Mouse (Mus musculus): ENCODE results near the gene Fasl. TPM values are rescaled to one million over a fixed set of nuclear protein-coding genes. Genes with fewer than 3 reads are reported as not detected.

Fasl gene
- polyA plus RNA-seq, 1 experiment from 2014 or later: 0.30 TPM

DNA sequence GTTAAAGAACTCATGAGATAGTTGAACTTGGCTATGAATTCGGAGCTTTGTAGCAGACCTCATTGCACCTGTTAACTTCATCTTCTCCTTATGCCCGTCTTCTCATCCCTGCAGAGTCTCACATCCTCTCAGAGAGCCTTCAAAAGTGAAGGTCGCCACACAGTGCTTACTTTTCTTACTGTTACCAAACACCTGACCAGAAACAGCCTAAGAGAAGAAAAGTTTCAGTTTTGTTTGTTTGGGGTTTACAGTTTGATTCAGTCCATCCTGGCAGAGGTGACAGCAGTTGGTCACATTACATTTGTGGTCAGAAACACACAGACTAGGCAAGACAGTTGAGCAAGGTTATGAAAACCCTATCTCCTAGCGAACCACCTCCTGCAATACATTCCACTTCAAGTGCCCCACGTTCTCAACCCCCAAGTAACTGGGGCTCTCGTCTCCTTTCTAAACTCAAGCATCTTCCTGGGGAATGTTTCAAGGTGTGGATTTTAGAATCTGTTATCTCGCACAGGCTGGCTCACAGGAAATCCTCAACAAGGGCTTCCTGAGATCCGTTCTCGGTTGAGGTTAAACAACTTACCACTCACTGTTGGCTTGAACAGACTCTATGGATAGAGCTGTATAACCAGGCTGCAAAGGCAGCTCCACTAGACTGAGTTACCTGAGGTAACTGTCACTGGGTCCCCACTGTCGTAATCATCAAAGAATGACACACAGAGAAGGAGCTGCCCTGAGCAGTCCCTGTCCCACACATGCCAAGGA lies 6.3 kb upstream of the Fasl start:
- no peaks in the 10 kb centered on the region for H3K4me1 ChIP-seq (ENCODE audit: control insufficient read depth, insufficient read depth, low read length)
- H3K9me3 ChIP-seq (replicated peaks; ENCODE audit: control insufficient read depth, low read length, poor library complexity, severe bottlenecking): no peaks in the 10 kb centered on the region
- 87% methylated on average over 10 of the region's 10 CpGs for WGBS
- H3K9ac ChIP-seq (ENCODE audit: low read depth, low read length): no peak overlapping the region
- no peak overlapping the region for H3K4me3 ChIP-seq (ENCODE audit: low read depth, low read length)
- H3K36me3 ChIP-seq (ENCODE audit: control insufficient read depth, insufficient read depth, low read length): no peaks in the 10 kb centered on the region
- H3K4me2 ChIP-seq (ENCODE audit: low read length): no peak overlapping the region
- ATAC-seq: no peak
- H3K27me3 ChIP-seq (ENCODE audit: control insufficient read depth, insufficient read depth, low read depth, low read length): no peaks in the 10 kb centered on the region
- no peak overlapping the region for H3K27ac ChIP-seq (ENCODE audit: low read length)

DNA sequence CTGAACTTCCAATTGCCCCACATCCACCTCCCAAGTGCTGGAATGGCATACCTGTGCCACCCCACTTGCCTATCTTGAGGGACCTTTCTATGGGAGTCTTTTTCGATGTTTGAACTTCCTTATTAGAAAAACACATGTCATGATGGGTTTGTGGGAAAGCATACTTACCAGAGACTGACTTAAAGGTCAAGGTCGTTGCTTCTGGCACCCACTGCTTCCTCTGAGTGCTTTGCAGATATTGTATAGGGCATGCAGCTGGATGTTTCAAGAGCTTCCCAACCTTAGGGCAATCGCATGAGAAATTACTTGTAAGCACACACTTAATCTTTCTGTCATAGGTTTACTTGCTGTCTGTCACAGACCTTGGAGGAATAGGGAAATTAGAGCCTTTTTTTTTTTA lies 5.0 kb upstream of the Fasl start:
- H3K27ac ChIP-seq (ENCODE audit: low read length): no peak overlapping the region
- H3K9ac ChIP-seq (ENCODE audit: low read depth, low read length): no peak overlapping the region
- H3K9me3 ChIP-seq (replicated peaks; ENCODE audit: control insufficient read depth, low read length, poor library complexity, severe bottlenecking): no peaks in the 10 kb centered on the region
- H3K27me3 ChIP-seq (ENCODE audit: control insufficient read depth, insufficient read depth, low read depth, low read length): no peaks in the 10 kb centered on the region
- no peaks in the 10 kb centered on the region for H3K4me1 ChIP-seq (ENCODE audit: control insufficient read depth, insufficient read depth, low read length)
- 84% methylated on average over 3 of the region's 3 CpGs for WGBS
- ATAC-seq: no peak
- H3K36me3 ChIP-seq (ENCODE audit: control insufficient read depth, insufficient read depth, low read length): no peaks in the 10 kb centered on the region
- no peak overlapping the region for H3K4me2 ChIP-seq (ENCODE audit: low read length)
- no peak overlapping the region for H3K4me3 ChIP-seq (ENCODE audit: low read depth, low read length)

DNA sequence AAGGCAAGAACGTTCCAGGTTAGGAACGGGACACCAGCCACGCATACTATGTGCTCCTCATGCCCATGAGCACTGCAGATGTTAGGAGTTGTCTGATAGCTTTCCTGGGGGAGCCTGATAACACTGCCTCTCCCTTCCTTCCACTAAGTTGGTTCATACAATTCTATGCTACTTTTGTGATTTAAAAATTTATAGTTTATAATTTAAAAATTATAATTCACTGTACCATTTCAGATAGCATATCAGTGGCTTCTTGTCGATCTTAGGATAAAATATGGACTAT lies 4.3 kb upstream of the Fasl start:
- Histone ChIP-seq H3K9me3 (replicated peaks; ENCODE audit: control insufficient read depth, low read length, poor library complexity, severe bottlenecking) (no peaks in the 10 kb centered on the region), H3K4me2 (ENCODE audit: low read length) (no peak overlapping the region), H3K4me3 (ENCODE audit: low read depth, low read length) (no peak overlapping the region), H3K4me1 (ENCODE audit: control insufficient read depth, insufficient read depth, low read length) (no peaks in the 10 kb centered on the region), H3K9ac (ENCODE audit: low read depth, low read length) (no peak overlapping the region), H3K36me3 (ENCODE audit: control insufficient read depth, insufficient read depth, low read length) (no peaks in the 10 kb centered on the region), H3K27ac (ENCODE audit: low read length) (no peak overlapping the region), H3K27me3 (ENCODE audit: control insufficient read depth, insufficient read depth, low read depth, low read length) (no peaks in the 10 kb centered on the region)
- 95% methylated on average over 4 of the region's 4 CpGs for WGBS
- no peak for ATAC-seq

DNA sequence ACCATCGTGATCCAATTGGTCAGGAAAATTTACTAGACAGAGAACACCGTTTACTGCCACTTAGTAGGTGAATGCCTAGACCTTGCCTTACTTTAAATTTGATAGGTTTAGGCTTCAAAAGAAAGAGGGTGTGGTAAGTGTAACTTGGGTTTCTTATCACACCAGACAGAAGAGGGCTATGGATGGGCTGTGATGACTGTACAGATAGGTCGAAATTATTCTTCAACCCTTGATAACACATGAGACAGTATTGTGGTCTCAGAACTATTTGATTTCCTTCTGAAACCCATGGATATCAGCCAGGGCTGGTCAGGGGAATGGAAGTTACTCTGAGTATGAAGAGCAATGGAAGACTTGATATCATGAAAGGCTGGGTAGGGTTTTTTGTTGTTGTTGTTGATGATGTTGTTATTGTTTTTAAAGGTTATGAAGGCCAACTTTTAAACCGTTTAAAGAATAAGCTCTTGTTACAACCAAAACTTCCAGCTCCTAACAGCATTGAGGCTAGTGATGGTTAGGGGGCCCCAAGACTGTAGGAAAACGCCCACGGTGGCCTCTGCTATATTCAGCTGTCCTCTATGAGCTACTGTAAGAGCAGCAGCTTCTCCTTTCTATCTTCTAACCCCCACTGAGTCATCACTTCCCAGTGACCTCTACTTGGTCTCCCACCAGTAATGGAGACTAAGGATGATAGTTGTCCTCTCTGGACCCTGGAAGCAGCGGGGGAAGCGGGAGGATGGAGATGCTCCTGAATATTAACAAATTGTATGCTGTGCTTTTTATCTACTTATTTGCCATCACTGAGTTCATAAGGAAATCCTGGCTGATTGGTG lies 3.8 kb upstream of the Fasl start:
- Histone ChIP-seq H3K9ac (ENCODE audit: low read depth, low read length) (no peak overlapping the region), H3K36me3 (ENCODE audit: control insufficient read depth, insufficient read depth, low read length) (no peaks in the 10 kb centered on the region), H3K4me3 (ENCODE audit: low read depth, low read length) (no peak overlapping the region), H3K4me1 (ENCODE audit: control insufficient read depth, insufficient read depth, low read length) (no peaks in the 10 kb centered on the region), H3K9me3 (replicated peaks; ENCODE audit: control insufficient read depth, low read length, poor library complexity, severe bottlenecking) (no peaks in the 10 kb centered on the region), H3K4me2 (ENCODE audit: low read length) (no peak overlapping the region), H3K27me3 (ENCODE audit: control insufficient read depth, insufficient read depth, low read depth, low read length) (no peaks in the 10 kb centered on the region), H3K27ac (ENCODE audit: low read length) (no peak overlapping the region)
- ATAC-seq: no peak
- 90% methylated on average over 8 of the region's 8 CpGs for WGBS

DNA sequence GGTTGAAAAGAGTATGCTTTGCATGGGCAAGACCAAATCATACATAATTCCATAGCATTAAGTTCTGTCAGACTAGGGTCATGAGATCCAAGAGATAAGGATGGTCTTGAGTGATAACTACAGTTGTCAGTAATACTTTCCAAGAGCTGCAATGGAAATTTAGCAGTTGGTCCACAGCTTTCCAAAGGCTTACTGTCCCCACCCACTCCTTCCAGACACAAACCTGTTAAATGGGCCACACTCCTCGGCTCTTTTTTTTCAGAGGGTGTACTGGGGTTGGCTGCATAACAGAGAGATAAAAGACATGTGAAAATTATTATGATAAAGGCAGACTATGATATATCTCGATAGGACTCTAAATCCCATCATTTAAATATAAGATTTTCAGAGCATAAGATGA lies 5.6 kb downstream of the Fasl start:
- no peak overlapping the region for H3K9ac ChIP-seq (ENCODE audit: low read depth, low read length)
- 87% methylated on average over 2 of the region's 2 CpGs for WGBS
- no peak for ATAC-seq
- no peaks in the 10 kb centered on the region for H3K9me3 ChIP-seq (replicated peaks; ENCODE audit: control insufficient read depth, low read length, poor library complexity, severe bottlenecking)
- no peak overlapping the region for H3K4me2 ChIP-seq (ENCODE audit: low read length)
- no peaks in the 10 kb centered on the region for H3K4me1 ChIP-seq (ENCODE audit: control insufficient read depth, insufficient read depth, low read length)
- H3K36me3 ChIP-seq (ENCODE audit: control insufficient read depth, insufficient read depth, low read length): no peaks in the 10 kb centered on the region
- no peak overlapping the region for H3K27ac ChIP-seq (ENCODE audit: low read length)
- H3K4me3 ChIP-seq (ENCODE audit: low read depth, low read length): no peak overlapping the region
- no peaks in the 10 kb centered on the region for H3K27me3 ChIP-seq (ENCODE audit: control insufficient read depth, insufficient read depth, low read depth, low read length)

DNA sequence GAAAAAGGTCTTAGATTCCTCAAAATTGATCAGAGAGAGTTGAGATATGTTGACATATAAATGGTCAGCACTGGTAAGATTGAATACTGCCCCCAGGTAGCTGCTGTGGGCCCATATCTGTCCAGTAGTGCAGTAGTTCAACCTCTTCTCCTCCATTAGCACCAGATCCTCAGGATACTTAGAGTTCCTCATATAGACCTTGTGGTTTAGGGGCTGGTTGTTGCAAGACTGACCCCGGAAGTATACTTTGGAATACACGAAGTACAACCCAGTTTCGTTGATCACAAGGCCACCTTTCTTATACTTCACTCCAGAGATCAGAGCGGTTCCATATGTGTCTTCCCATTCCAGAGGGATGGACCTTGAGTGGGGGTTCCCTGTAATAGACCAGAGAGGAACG lies 6.7 kb downstream of the Fasl start:
- no peak overlapping the region for H3K4me3 ChIP-seq (ENCODE audit: low read depth, low read length)
- H3K27ac ChIP-seq (ENCODE audit: low read length): no peak overlapping the region
- ATAC-seq: no peak
- H3K4me1 ChIP-seq (ENCODE audit: control insufficient read depth, insufficient read depth, low read length): no peaks in the 10 kb centered on the region
- H3K9ac ChIP-seq (ENCODE audit: low read depth, low read length): no peak overlapping the region
- H3K27me3 ChIP-seq (ENCODE audit: control insufficient read depth, insufficient read depth, low read depth, low read length): no peaks in the 10 kb centered on the region
- no peaks in the 10 kb centered on the region for H3K9me3 ChIP-seq (replicated peaks; ENCODE audit: control insufficient read depth, low read length, poor library complexity, severe bottlenecking)
- H3K36me3 ChIP-seq (ENCODE audit: control insufficient read depth, insufficient read depth, low read length): no peaks in the 10 kb centered on the region
- H3K4me2 ChIP-seq (ENCODE audit: low read length): no peak overlapping the region
- 92% methylated on average over 5 of the region's 5 CpGs for WGBS

DNA sequence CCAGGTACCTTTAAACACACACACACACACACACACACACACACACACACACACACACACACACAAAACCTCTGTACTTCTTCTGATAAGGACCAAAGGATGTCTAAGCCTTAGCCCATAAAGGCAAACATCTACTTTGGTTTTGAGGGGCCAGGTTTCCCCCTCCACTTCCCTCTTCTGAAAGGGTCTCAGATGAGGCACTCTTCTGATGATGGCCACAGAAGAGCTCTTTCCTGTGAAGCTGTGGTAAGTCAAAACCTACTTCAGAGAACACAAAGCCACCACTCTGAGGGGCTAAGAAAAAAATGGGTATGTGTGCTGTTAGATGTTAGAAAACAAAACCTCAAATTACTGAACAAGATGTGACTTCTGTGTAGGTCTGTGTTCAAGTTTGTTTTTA lies 9.2 kb downstream of the Fasl start:
- no peak overlapping the region for H3K4me2 ChIP-seq (ENCODE audit: low read length)
- H3K4me3 ChIP-seq (ENCODE audit: low read depth, low read length): no peak overlapping the region
- no peak overlapping the region for H3K27ac ChIP-seq (ENCODE audit: low read length)
- H3K9ac ChIP-seq (ENCODE audit: low read depth, low read length): no peak overlapping the region
- no peaks in the 10 kb centered on the region for H3K27me3 ChIP-seq (ENCODE audit: control insufficient read depth, insufficient read depth, low read depth, low read length)
- H3K36me3 ChIP-seq (ENCODE audit: control insufficient read depth, insufficient read depth, low read length): no peaks in the 10 kb centered on the region
- no peaks in the 10 kb centered on the region for H3K4me1 ChIP-seq (ENCODE audit: control insufficient read depth, insufficient read depth, low read length)
- no peak for ATAC-seq
- no peaks in the 10 kb centered on the region for H3K9me3 ChIP-seq (replicated peaks; ENCODE audit: control insufficient read depth, low read length, poor library complexity, severe bottlenecking)

DNA sequence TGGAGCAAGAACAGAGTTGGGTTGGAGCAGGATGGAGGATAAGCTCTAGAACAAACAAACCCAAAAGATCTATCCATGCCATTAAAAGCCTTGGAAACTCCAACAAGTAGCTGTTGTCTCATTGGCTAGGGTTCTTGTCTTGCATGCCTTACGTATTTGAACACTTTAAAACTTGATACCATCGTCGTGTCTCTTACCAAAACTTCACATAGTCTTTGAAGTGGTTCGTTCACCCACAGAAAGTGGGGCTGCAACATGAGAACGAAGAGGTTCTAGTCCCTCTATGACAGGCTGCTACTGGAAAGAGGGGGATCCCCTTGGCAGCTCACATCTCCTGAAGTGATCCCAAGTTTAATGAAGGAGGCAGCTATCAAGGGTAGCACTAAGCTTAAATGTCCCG lies 13.1 kb downstream of the Fasl start:
- Histone ChIP-seq H3K4me3 (ENCODE audit: low read depth, low read length) (no peak overlapping the region), H3K9me3 (replicated peaks; ENCODE audit: control insufficient read depth, low read length, poor library complexity, severe bottlenecking) (no peaks in the 10 kb centered on the region), H3K36me3 (ENCODE audit: control insufficient read depth, insufficient read depth, low read length) (no peaks in the 10 kb centered on the region), H3K27me3 (ENCODE audit: control insufficient read depth, insufficient read depth, low read depth, low read length) (no peaks in the 10 kb centered on the region), H3K4me2 (ENCODE audit: low read length) (no peak overlapping the region), H3K9ac (ENCODE audit: low read depth, low read length) (no peak overlapping the region), H3K4me1 (ENCODE audit: control insufficient read depth, insufficient read depth, low read length) (no peaks in the 10 kb centered on the region), H3K27ac (ENCODE audit: low read length) (no peak overlapping the region)
- no peak for ATAC-seq
- WGBS: 81% methylated on average over 6 of the region's 6 CpGs

DNA sequence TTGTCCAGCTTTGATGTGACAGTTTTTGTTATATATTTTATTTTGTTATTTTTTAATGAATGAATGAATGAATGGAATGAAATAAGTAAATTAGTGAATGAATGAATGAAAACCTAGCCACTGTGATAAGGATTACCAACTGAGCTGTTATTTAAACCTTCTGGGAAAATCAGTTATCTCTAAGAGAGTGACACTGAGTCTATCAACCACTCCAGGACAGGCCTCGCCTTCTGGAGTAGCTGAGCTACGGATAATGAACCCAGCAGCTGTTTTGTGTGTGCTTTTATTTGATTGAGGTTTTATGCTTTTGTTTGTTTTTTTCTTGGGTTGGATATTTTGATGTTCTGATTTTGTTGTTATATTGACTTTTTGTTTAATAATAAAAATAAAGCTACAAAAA lies 17.0 kb downstream of the Fasl start:
- H3K4me1 ChIP-seq (ENCODE audit: control insufficient read depth, insufficient read depth, low read length): no peaks in the 10 kb centered on the region
- no peaks in the 10 kb centered on the region for H3K36me3 ChIP-seq (ENCODE audit: control insufficient read depth, insufficient read depth, low read length)
- no peak overlapping the region for H3K4me2 ChIP-seq (ENCODE audit: low read length)
- 74% methylated on average over 2 of the region's 2 CpGs for WGBS
- no peak for ATAC-seq
- H3K9me3 ChIP-seq (replicated peaks; ENCODE audit: control insufficient read depth, low read length, poor library complexity, severe bottlenecking): no peaks in the 10 kb centered on the region
- no peak overlapping the region for H3K9ac ChIP-seq (ENCODE audit: low read depth, low read length)
- no peak overlapping the region for H3K27ac ChIP-seq (ENCODE audit: low read length)
- H3K4me3 ChIP-seq (ENCODE audit: low read depth, low read length): no peak overlapping the region
- H3K27me3 ChIP-seq (ENCODE audit: control insufficient read depth, insufficient read depth, low read depth, low read length): no peaks in the 10 kb centered on the region
